Mouse (Mus musculus) right cerebral cortex, adult 2 months (tissue): ENCODE results near the gene Riok2.

ENCODE experiments used
- DNase-seq, 2 experiments: peaks; one replicate each; pipeline ENCODE4 v3.0.0; 2021 to 2022; ENCODE audit warnings: low spot score in 2 of 2

Riok2 gene

GRCm38 (mm10) chr17:17408137-17408536 is 34.0 kb downstream of the Riok2 start:
- DNase-seq = no peak

GRCm38 (mm10) chr17:17408720-17409478 is 34.8 kb downstream of the Riok2 start:
- no peak for DNase-seq

GRCm38 (mm10) chr17:17409601-17410000 is 35.5 kb downstream of the Riok2 start:
- DNase-seq = no peak

- DNase-seq = no peak
These were observed 37.3 kb downstream of the Riok2 start for GRCm38 (mm10) chr17:17411443-17411842.

- no peak for DNase-seq
These were observed 38.1 kb downstream of the Riok2 start for GRCm38 (mm10) chr17:17412176-17412575.

- DNase-seq = no peak
These were observed 40.1 kb downstream of the Riok2 start for GRCm38 (mm10) chr17:17414206-17414605.

- DNase-seq = no peak
These were observed 50.6 kb downstream of the Riok2 start for GRCm38 (mm10) chr17:17424609-17425307.

GRCm38 (mm10) chr17:17425308-17425813 is 51.3 kb downstream of the Riok2 start:
- DNase-seq = no peak

GRCm38 (mm10) chr17:17425906-17426305 is 51.8 kb downstream of the Riok2 start:
- no peak for DNase-seq

GRCm38 (mm10) chr17:17428888-17429287 is 54.8 kb downstream of the Riok2 start:
- DNase-seq = no peak

GRCm38 (mm10) chr17:17433679-17434078 is 59.6 kb downstream of the Riok2 start:
- no peak for DNase-seq

- no peak for DNase-seq
These were observed 64.6 kb downstream of the Riok2 start for GRCm38 (mm10) chr17:17438576-17439191.

GRCm38 (mm10) chr17:17441876-17442498 is 67.9 kb downstream of the Riok2 start:
- DNase-seq = no peak

GRCm38 (mm10) chr17:17444297-17444886 is 70.3 kb downstream of the Riok2 start:
- DNase-seq = no peak
